Mouse (Mus musculus): ENCODE measurements around the gene Fyb2.

DNA sequence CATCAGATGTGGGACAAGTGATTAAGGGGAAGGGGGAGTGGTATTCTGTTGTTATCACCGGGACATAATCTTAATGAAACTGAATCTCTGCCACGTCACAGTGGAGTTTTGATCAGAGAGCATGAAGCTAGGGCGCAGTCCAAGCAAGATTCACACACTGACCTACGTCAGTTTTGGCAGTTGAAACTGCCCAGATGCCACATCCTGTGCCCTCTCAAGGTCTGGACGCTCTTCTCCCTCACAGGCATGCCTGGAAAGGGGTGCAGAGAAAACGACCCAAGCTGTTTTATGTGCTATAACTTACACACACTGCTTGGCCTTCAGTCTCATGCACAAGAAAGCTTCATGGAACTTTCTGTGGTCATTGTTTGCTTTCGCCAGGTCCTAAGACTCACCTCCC, 74.4 kb downstream of the Fyb2 start:
- no peak for TF ChIP-seq CTCF (IDR thresholded peaks at IDR 0.05; ENCODE audit: low read depth, low read length)
- no peak for TF ChIP-seq GATA2 (IDR thresholded peaks at IDR 0.05; ENCODE audit: borderline replicate concordance, low read depth, low read length)
